Mouse (Mus musculus) activated CD4-positive, CD25-positive, alpha-beta regulatory T cell, adult 9 weeks (primary cell): ENCODE measurements around the gene Clic6. TPM values are rescaled to one million over a fixed set of nuclear protein-coding genes. Genes with fewer than 3 reads are reported as not detected.

Experiments
- polyA plus RNA-seq: library from polyadenylated mRNA; unstranded; fragments of 100-300 nt; shearing (Covaris generic); gene quantifications from one replicate; pipeline ENCODE4 v1.2.1, GENCODE M21; 2017

The Clic6 gene
- not detected for polyA plus RNA-seq

DNA sequence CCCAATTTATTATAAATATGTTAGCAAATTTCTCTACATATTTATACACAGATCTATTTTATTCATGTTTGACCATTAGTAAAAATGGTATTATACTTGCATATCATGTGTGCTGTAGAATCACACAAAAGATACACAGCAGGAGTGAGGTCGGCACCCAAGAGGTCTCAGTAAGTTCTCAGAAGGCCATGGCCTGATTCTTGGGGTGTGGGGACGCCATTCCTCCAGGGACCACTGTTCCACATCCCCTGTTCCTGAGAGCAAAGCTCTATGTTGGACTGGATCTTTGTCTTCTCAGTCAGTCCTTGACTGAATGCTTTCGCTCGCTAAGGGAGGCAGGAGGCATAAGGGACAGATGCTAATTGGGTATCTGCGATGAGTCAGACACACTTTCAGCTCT, at the start of gene Clic6:
Clic6 (plus strand) TSS at position 301 of the 400 bp plus-strand sequence.

GRCm38 (mm10) chr16:92470706-92471105, 14.8 kb upstream of the Clic6 start, which contains the start of gene Rcan1:
TSS of gene Rcan1 (minus strand) at chr16:92470867.

Other genes starting within 250 kb of the Clic6 start
- gene Kcne2, start 193.3 kb upstream of the Clic6 start, polyA plus RNA-seq = not detected
- 139 TPM for gene Smim11, start 184.4 kb upstream of the Clic6 start, polyA plus RNA-seq
- not detected for gene Fam243, start 164.3 kb upstream of the Clic6 start, polyA plus RNA-seq
- 0.17 TPM for gene Kcne1, start 126.3 kb upstream of the Clic6 start, polyA plus RNA-seq
- gene Rcan1, start 14.9 kb upstream of the Clic6 start, polyA plus RNA-seq = 2.1 TPM